Mouse (Mus musculus): ENCODE measurements around the gene Dyrk1a.

DNA sequence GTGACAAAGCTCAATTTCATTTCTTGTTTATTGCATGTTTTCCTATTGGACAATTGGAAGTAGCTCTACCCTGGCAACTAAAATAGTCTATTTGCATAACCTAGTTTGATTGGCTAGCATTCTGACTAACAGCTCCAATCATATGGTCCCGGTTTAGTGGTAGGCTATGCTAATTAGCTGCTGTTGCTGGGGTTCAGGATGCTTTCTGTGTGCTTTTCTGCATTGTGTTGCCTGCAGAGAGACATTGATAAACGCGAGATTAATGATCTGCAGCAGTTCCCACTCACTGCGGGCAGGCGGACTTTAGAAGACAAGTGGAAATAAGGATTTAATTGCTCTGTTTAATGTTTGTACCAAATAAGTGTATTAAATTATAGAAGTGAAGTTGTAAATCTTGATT lies 62.2 kb downstream of the Dyrk1a start:
- TF ChIP-seq POLR2A (IDR thresholded peaks at IDR 0.05; ENCODE audit: insufficient read depth, low read depth, low read length) (no peak), CTCF (IDR thresholded peaks at IDR 0.05) (0 out of 2 replicates have a peak, but pooled peaks have one; percentile 4), EP300 (IDR thresholded peaks at IDR 0.05; ENCODE audit: insufficient read depth, low read depth, low read length) (no peak)

Data from heart, adult 2 months (tissue).